Mouse (Mus musculus): ENCODE data around the gene H2al2a.

DNA sequence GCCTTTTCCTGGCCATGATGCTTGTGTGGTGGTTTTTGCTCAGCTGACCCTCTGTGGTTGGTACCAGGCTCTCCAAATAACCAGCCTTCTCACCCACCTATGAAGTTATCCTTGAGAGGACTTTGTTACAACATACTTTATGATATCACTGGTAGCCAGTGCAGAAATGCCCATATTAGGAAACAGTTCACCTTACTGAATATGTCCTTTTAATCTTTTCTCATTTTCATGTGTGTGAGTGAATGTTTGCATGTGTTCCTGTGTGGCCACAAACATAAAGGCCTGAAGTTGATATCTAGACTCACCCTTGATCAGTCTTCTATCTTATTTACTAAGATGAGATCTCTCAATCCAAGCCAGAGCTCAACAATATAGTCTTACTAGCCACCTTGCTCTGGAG is at the start of gene H2al2a:
- no peak for TF ChIP-seq FLI1 (IDR thresholded peaks at IDR 0.05; ENCODE audit: low read length)
- no peak for TF ChIP-seq GATA1 (IDR thresholded peaks at IDR 0.05; ENCODE audit: borderline replicate concordance, low read length)
